Mouse (Mus musculus): ENCODE results near the gene Ubiad1. TPM values are rescaled to one million over a fixed set of nuclear protein-coding genes. Genes with fewer than 3 reads are reported as not detected.

The Ubiad1 gene
- polyA plus RNA-seq, 1 experiment: 16.7 TPM

- TF ChIP-seq CTCF (IDR thresholded peaks at IDR 0.05; ENCODE audit: borderline replicate concordance, extremely low read depth, insufficient read depth, insufficient read length) (no peak), POLR2A (IDR thresholded peaks at IDR 0.05; ENCODE audit: borderline replicate concordance, extremely low read depth, insufficient read depth, insufficient read length, poor library complexity, severe bottlenecking) (no peak)
- no peak for DNase-seq (ENCODE audit: low read depth)
Measured at GRCm38 (mm10) chr4:148468396-148468795, 23.8 kb upstream of the Ubiad1 start.

DNA sequence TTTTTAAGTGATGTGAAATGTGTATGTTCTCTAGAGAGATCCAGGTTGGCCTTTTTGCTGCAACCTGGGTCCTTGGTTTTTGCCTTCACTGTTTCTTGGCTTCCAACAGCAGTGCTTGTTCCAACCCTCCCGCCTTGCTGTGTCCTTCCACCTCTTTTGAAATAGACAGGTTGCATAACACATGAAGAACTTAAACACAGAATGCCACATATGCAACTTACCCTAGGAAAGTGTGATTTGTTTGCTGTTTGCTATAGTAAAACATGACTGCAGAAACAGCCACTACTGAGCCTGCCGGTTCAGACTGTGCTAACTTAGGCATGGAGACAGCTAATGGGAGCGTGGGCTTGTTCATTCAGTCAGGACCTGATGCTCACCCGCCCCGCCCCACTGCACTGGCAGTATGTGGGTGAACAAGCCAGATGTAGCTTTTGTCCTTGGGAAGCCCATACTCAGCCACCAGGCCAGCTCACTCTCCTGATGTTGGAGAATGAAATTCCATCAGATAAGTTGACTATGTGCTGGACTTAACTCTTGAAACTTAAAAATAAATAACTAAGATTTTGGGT, 22.0 kb upstream of the Ubiad1 start:
- no peak for TF ChIP-seq POLR2A (IDR thresholded peaks at IDR 0.05; ENCODE audit: borderline replicate concordance, extremely low read depth, insufficient read depth, insufficient read length, poor library complexity, severe bottlenecking)
- TF ChIP-seq CTCF (IDR thresholded peaks at IDR 0.05; ENCODE audit: borderline replicate concordance, extremely low read depth, insufficient read depth, insufficient read length): no peak
- DNase-seq (ENCODE audit: low read depth): no peak

GRCm38 (mm10) chr4:148464869-148465268, 20.3 kb upstream of the Ubiad1 start:
- no peak for DNase-seq (ENCODE audit: low read depth)
- TF ChIP-seq POLR2A (IDR thresholded peaks at IDR 0.05; ENCODE audit: borderline replicate concordance, extremely low read depth, insufficient read depth, insufficient read length, poor library complexity, severe bottlenecking) (no peak), CTCF (IDR thresholded peaks at IDR 0.05; ENCODE audit: borderline replicate concordance, extremely low read depth, insufficient read depth, insufficient read length) (no peak)

DNA sequence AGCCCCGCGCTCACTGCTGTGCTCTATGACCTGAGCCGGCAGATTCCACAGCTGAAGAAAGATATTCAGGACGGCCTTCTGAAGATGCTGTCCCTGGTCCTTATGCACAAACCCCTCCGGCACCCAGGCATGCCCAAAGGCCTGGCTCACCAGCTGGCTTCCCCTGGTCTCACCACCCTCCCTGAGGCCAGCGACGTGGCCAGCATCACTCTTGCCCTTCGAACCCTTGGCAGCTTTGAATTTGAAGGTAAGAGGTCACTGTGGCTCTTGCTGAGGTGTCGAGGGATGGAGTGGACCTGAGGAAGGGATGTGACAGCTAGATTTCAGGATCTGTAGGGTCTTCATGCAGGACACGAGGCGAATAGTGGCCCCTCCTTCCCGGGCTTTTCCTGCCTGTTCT, 19.7 kb upstream of the Ubiad1 start:
- DNase-seq (ENCODE audit: low read depth): no peak
- no peak for TF ChIP-seq CTCF (IDR thresholded peaks at IDR 0.05; ENCODE audit: borderline replicate concordance, extremely low read depth, insufficient read depth, insufficient read length)
- no peak for TF ChIP-seq POLR2A (IDR thresholded peaks at IDR 0.05; ENCODE audit: borderline replicate concordance, extremely low read depth, insufficient read depth, insufficient read length, poor library complexity, severe bottlenecking)

DNA sequence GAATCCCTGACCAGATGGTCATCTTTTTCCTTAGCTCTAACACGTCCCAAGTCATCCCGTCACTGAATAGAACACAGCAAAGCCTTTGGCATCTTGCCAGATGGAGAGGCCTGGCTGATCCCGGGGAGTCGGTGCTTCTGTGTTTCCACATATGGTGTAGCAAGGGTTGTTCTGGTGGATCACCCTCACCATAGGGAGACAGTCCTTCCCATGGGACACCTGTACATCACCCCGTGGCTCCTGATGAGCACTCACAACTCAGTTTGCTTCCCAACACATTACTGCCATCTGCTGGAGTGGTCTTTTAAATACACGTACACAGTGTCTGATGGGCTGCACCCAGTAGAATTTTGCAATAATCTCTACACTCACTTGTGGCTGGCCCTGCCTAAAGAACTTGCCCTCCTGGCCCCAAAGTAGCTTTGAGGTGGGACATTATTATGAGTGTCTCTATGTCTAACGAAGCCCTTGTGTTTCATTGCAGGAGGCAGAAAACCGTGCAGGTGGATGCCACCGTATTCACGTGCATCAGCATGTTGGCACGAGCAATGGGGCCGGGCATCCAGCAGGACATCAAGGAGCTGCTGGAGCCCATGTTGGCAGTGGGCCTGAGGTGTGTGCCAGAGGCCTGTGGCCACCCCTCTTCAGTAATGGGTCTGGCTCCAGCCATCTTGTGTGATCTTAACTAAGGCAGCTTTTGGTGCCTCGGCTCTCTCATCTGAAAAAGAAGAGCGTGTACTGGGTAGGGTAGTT, 18.8 kb upstream of the Ubiad1 start:
- DNase-seq (ENCODE audit: low read depth): peak; percentile 64
- TF ChIP-seq CTCF (IDR thresholded peaks at IDR 0.05; ENCODE audit: borderline replicate concordance, extremely low read depth, insufficient read depth, insufficient read length) (peak; percentile 43; the same call in 1 of the 2 replicates), POLR2A (IDR thresholded peaks at IDR 0.05; ENCODE audit: borderline replicate concordance, extremely low read depth, insufficient read depth, insufficient read length, poor library complexity, severe bottlenecking) (no peak)

- DNase-seq (ENCODE audit: low read depth): no peak
Measured at GRCm38 (mm10) chr4:148462717-148463116, 18.1 kb upstream of the Ubiad1 start.

DNA sequence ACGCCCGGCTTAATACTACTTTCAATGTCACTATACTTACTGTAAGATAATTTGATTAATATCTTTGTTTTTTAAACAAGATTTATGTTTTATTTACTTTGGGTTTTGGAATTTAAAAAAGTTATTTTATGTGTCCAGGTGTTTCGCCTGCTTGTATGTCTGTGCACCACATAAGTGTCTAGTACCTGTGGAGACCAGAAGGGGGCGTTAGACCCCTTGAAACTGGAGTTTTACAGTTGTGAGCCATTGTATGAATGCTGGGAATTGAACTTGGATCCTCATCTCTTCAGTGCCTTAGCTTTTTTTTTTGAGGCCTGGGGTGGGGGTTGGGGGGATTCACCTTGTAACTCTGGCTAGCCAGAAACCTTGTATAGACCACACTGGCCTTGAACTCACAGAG, 17.2 kb upstream of the Ubiad1 start:
- DNase-seq (ENCODE audit: low read depth): no peak
- TF ChIP-seq POLR2A (IDR thresholded peaks at IDR 0.05; ENCODE audit: borderline replicate concordance, extremely low read depth, insufficient read depth, insufficient read length, poor library complexity, severe bottlenecking) (no peak), CTCF (IDR thresholded peaks at IDR 0.05; ENCODE audit: borderline replicate concordance, extremely low read depth, insufficient read depth, insufficient read length) (peak; percentile 5; the same call in 1 of the 2 replicates)

More at GRCm38 (mm10) chr4:148462717-148463116, 18.1 kb upstream of the Ubiad1 start:
- TF ChIP-seq POLR2A (IDR thresholded peaks at IDR 0.05; ENCODE audit: borderline replicate concordance, extremely low read depth, insufficient read depth, insufficient read length, poor library complexity, severe bottlenecking) (no peak), CTCF (IDR thresholded peaks at IDR 0.05; ENCODE audit: borderline replicate concordance, extremely low read depth, insufficient read depth, insufficient read length) (no peak)

DNA sequence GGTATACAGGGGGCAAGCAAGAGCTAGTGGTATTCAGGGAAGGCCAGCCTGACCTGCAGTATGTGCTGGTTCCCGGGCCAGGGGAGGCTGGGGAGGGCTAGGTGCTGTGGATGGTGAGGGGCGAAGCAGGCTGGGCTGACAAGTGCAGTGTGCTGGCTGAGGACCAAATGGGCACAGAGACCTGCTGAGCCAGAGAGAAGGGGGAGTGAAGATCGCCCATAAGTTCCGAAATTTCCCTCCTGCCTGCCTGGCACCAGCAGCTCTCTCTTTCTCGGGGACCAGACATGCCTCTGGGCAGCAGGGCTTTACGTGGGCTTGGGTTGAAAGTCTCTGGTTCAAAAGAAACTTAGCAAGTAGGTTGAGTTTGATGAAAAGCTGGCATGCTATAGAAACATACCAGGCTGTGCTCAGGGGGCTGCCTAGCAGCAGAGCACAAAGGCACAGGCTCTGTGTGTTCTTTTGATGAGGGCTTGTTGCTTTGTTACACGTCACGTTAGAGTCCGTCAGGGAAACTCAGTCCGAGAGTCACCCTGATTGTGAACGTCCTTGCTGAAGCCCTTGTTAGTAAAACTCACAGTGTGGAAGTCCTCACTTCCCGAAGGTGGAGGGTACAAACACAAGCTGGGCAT, 16.2 kb upstream of the Ubiad1 start:
- DNase-seq (ENCODE audit: low read depth): peak; percentile 88
- TF ChIP-seq POLR2A (IDR thresholded peaks at IDR 0.05; ENCODE audit: borderline replicate concordance, extremely low read depth, insufficient read depth, insufficient read length, poor library complexity, severe bottlenecking) (no peak), CTCF (IDR thresholded peaks at IDR 0.05; ENCODE audit: borderline replicate concordance, extremely low read depth, insufficient read depth, insufficient read length) (no peak)

DNA sequence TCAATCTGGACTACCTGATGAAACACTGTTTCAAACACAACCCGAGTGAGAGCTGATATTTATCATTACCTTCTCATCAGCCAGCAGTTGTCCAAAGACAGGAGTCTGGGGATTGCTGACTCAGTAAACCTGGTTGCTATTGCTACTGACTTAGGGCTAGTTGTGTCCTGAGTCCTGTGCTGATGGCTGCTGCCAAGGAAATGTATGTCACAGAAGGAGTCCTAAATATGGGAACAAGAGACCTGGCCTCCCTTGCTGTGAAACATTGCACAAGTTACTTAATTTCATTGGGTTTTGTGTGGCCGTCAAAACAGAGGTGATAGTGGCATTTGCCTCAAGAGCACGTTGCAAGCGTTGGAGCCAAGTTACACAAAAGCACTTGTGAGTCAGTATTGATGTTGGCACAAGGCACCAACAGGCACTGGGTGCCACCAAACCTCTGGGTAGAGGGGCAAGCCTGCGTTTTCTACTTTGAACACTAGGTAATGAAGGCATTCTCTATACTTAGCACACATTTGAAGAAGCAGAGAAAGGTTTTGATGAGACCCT, 11.0 kb upstream of the Ubiad1 start:
- TF ChIP-seq POLR2A (IDR thresholded peaks at IDR 0.05; ENCODE audit: borderline replicate concordance, extremely low read depth, insufficient read depth, insufficient read length, poor library complexity, severe bottlenecking) (no peak), CTCF (IDR thresholded peaks at IDR 0.05; ENCODE audit: borderline replicate concordance, extremely low read depth, insufficient read depth, insufficient read length) (no peak)

GRCm38 (mm10) chr4:148453707-148454106, 9.1 kb upstream of the Ubiad1 start:
- TF ChIP-seq CTCF (IDR thresholded peaks at IDR 0.05; ENCODE audit: borderline replicate concordance, extremely low read depth, insufficient read depth, insufficient read length) (no peak), POLR2A (IDR thresholded peaks at IDR 0.05; ENCODE audit: borderline replicate concordance, extremely low read depth, insufficient read depth, insufficient read length, poor library complexity, severe bottlenecking) (no peak)

More for the DNA sequence above, 11.0 kb upstream of the Ubiad1 start:
- no peak for DNase-seq (ENCODE audit: low read depth)

GRCm38 (mm10) chr4:148448853-148449245, 4.3 kb upstream of the Ubiad1 start:
- TF ChIP-seq CTCF (IDR thresholded peaks at IDR 0.05; ENCODE audit: borderline replicate concordance, extremely low read depth, insufficient read depth, insufficient read length): no peak
- no peak for TF ChIP-seq POLR2A (IDR thresholded peaks at IDR 0.05; ENCODE audit: borderline replicate concordance, extremely low read depth, insufficient read depth, insufficient read length, poor library complexity, severe bottlenecking)

More at GRCm38 (mm10) chr4:148453707-148454106, 9.1 kb upstream of the Ubiad1 start:
- no peak for DNase-seq (ENCODE audit: low read depth)

More at GRCm38 (mm10) chr4:148448853-148449245, 4.3 kb upstream of the Ubiad1 start:
- DNase-seq (ENCODE audit: low read depth): peak; percentile 67
